Mouse (Mus musculus): ENCODE results near the gene Brinp2.

DNA sequence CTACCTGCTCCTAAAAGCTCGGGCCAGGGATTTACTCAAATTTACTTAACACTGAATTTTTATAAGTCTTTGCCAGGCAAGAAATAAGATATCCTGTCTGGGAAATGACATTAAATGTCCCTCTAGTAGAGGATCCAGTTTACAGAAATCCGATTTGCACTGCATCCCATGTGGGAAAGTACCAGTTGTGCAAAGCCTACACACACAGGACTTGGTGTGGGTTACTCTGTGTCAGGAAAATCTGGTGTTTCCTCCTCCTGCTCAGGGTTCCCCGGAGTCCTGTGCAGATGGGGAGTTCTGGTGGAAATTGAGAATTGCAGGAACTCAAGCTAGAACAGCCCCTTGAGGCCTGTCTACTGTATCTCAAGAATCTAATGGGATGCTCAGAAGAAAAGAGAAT lies 70.9 kb downstream of the Brinp2 start:
- TF ChIP-seq CTCF (IDR thresholded peaks at IDR 0.05; ENCODE audit: low read depth, low read length) (no peak), POLR2A (IDR thresholded peaks at IDR 0.05; ENCODE audit: extremely low read depth, insufficient read depth, low read length) (no peak)

All from liver, adult 2 months (tissue).